Mouse (Mus musculus) thymus, postnatal 14 days (tissue): ENCODE measurements around the gene Krt26.

Experiments used
- DNase-seq: peaks from one replicate; pipeline ENCODE4 v3.0.0; 2021

The Krt26 gene

GRCm38 (mm10) chr11:99283334-99283733, 54.4 kb downstream of the Krt26 start:
- DNase-seq = no peak

- DNase-seq = no peak
Observed at GRCm38 (mm10) chr11:99281116-99281515, 56.6 kb downstream of the Krt26 start.

- no peak for DNase-seq
Observed at GRCm38 (mm10) chr11:99279986-99280385, 57.8 kb downstream of the Krt26 start.
